Mouse (Mus musculus) liver, adult 2 months (tissue): ENCODE results near the gene Gars. TPM values are rescaled to one million over a fixed set of nuclear protein-coding genes. Genes with fewer than 3 reads are reported as not detected.

Experiments
- DNase-seq: peaks from one replicate; pipeline ENCODE4 v3.0.0-alpha.2; 2011; ENCODE audit warnings: low read depth, low spot score; ENCODE audit errors: extremely low read depth
- H3K27ac ChIP-seq: fragments of 200-500 bp; replicated peaks from 2 replicates; pipeline ENCODE4 v1.5.1; 2012; ENCODE audit warnings: low read depth, mild to moderate bottlenecking, control low read depth, inconsistent platforms, low read length; ENCODE audit not compliant: insufficient read depth
- H3K27me3 ChIP-seq: fragments of 200-500 bp; 2 replicates; pipeline ENCODE4 v1.6.1; 2012; ENCODE audit warnings: mild to moderate bottlenecking, moderate library complexity, low read length, inconsistent platforms; ENCODE audit not compliant: control insufficient read depth, insufficient read depth
- H3K36me3 ChIP-seq: fragments of 200-500 bp; 2 replicates; pipeline ENCODE4 v1.6.1; 2012; ENCODE audit warnings: low read length, inconsistent platforms; ENCODE audit not compliant: control insufficient read depth, insufficient read depth
- H3K4me1 ChIP-seq: fragments of 200-500 bp; 2 replicates; pipeline ENCODE4 v1.6.1; 2011; ENCODE audit warnings: low read length; ENCODE audit not compliant: control insufficient read depth, insufficient read depth
- H3K4me3 ChIP-seq: fragments of 200-500 bp; 2 replicates; pipeline ENCODE4 v1.5.1; 2011; ENCODE audit warnings: low read depth, mild to moderate bottlenecking, control low read depth, low read length, moderate library complexity; ENCODE audit not compliant: insufficient read depth
- H3K79me2 ChIP-seq: fragments of 200-500 bp; 2 replicates; pipeline ENCODE4 v1.6.1; 2012; ENCODE audit warnings: inconsistent platforms, mild to moderate bottlenecking, low read length, moderate library complexity; ENCODE audit not compliant: control insufficient read depth, insufficient read depth
- H3K9ac ChIP-seq: fragments of 200-500 bp; 2 replicates; pipeline ENCODE4 v1.6.1; 2012; ENCODE audit warnings: low read depth, mild to moderate bottlenecking, control low read depth, inconsistent platforms, low read length
- CTCF ChIP-seq: fragments of 200-500 bp; IDR thresholded peaks from 2 replicates; pipeline ENCODE4 v1.5.1; 2011; ENCODE audit warnings: low read depth, low read length, control low read depth
- POLR2A ChIP-seq: fragments of 200-500 bp; IDR thresholded peaks from 2 replicates; pipeline ENCODE4 v1.6.1; 2011; ENCODE audit warnings: low read length, control low read depth; ENCODE audit not compliant: insufficient read depth; ENCODE audit errors: extremely low read depth
- WGBS: fragments of 180-500 bp; shearing (Covaris S2); methylation state at CpG from one replicate; pipeline ENCODE4 v1.1.7; 2018; 5-methylcytosine and 5-hydroxymethylcytosine counted together
- polyA plus RNA-seq: library from polyadenylated mRNA; depleted of rRNA; stranded (reverse); fragments of >200 nt; gene quantifications from 2 replicates; pipeline ENCODE4 v1.2.3, GENCODE M21; 2012; rRNA removed
- total RNA-seq: library from RNA; depleted of rRNA; stranded (reverse); fragments of >200 nt; gene quantifications from 2 replicates; pipeline ENCODE4 v1.2.3, GENCODE M21; 2014; rRNA removed

The Gars gene
- total RNA-seq (35.5 and 35.7 TPM in 2 replicates), polyA plus RNA-seq (18.2 and 18.3 TPM in 2 replicates)

DNA sequence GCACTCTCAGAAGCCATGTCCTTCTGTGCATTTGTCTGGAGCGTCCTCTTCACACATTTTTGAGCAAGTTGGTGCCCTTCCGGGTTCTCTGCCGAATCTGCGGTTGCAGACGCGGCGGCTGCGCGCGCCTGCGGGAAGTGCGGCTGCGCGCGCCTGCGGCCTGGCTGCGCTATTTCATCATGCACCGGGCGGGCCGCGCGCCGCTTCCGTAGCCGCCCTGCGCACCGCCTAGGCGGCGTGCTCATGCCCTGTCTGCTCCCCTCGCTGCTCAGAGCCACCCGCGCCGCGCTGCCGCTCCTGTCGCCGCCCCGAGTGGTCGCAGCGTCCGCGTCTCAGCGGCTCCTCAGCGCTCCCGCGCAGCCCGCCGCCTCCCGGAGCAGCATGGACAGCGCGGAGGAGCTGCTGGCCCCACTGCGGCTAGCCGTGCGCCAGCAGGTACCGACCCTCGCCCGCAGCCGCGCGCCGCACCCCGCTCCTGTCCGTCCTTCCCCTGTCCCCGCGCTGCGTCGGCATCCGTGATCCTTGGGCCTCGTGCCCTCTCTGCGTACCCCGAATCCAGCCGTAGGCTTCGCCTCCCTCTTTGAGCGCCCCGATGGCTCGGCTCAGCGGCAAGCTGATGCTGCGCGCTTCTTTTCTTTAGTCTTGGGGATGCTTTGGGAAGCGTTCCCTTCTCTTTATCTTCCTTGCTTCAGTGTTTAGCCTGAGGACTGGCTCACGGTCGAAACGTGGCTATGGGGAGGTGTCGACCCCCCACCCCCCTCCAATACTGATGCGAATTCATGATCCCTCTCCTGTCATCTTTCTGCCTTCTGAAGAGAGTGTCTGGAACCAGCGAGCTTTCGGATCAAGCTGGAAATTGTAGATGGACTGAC lies at the start of gene Gars:
Gars (plus strand) TSS at position 209 of the 872 bp plus-strand sequence.
- no peaks in the 10 kb centered on the region for H3K27me3 ChIP-seq
- peak within 1 kb of the TSS; percentile 97 for H3K9ac ChIP-seq
- H3K79me2 ChIP-seq = peaks cover 16% of the 10 kb centered on the region
- no peaks in the 10 kb centered on the region for H3K36me3 ChIP-seq
- H3K4me1 ChIP-seq = no peaks in the 10 kb centered on the region
- H3K4me3 ChIP-seq = peak within 1 kb of the TSS; percentile 76
- WGBS = 1% methylated on average over 85 of the region's 87 CpGs
- no peak for TF ChIP-seq CTCF
- TF ChIP-seq POLR2A = peak; percentile 73
- peak within 1 kb of the TSS; percentile 97 for H3K27ac ChIP-seq
- DNase-seq = peak; percentile 70

- H3K27me3 ChIP-seq = no peaks in the 10 kb centered on the region
- H3K9ac ChIP-seq = no peak overlapping the region
- WGBS = 97% methylated on average over 6 of the region's 6 CpGs
- peaks cover 7% of the 10 kb centered on the region for H3K4me1 ChIP-seq
- peaks cover 14% of the 10 kb centered on the region for H3K36me3 ChIP-seq
- H3K27ac ChIP-seq = no peak overlapping the region
- no peak overlapping the region for H3K4me3 ChIP-seq
- no peak for DNase-seq
- H3K79me2 ChIP-seq = no peaks in the 10 kb centered on the region
- no peak for TF ChIP-seq POLR2A
- no peak for TF ChIP-seq CTCF
These were observed 49.7 kb upstream of the Gars start for GRCm38 (mm10) chr6:54988141-54988540.

DNA sequence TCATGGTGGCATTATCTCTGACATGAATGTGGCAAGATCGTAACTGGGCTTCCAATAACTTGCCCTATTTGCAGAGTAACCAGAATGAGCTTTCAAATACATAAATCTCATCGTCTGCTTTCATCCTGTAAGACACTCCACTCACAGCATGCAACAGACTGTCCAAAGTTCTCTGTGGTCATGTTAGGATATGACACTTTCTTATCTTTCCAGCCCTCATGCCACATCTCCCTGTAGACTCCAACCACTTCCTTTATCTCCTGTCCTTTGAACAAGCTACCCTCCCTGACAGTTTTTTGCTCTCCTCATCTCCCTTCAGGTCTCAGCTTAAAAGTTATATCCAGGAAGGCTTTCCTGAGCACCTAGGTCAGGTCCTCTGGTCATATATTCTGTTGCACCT lies 46.6 kb upstream of the Gars start:
- DNase-seq = peak; percentile 17
- 34% methylated on average over 2 of the region's 2 CpGs for WGBS

DNA sequence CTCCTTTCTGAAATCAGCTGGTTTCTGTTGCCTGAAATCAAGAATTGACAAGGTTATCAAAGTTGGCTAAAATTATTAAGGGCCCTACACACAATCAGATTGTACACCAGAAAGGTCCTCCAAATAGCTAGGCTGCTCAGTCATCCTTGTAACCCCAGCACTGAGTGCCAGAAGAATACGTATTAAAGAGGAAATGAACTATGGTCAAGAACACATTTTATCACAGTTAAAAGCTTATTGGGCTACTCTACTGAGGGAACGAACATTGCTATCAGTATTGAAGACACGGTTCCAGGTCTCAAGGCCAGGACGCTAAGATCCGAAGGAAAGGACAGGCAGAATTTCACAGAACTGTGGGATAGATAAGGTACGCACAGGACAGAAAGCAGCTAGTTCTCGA lies 45.7 kb upstream of the Gars start:
- TF ChIP-seq POLR2A = no peak
- no peak for TF ChIP-seq CTCF
- peak; percentile 43 for DNase-seq
- H3K36me3 ChIP-seq = peaks cover 5% of the 10 kb centered on the region; the same call in 1 of the 2 replicates
- H3K27ac ChIP-seq = peak overlapping the region; percentile 50
- under 1% methylated on average over 7 of the region's 7 CpGs for WGBS
- H3K4me1 ChIP-seq = peaks cover 11% of the 10 kb centered on the region
- H3K27me3 ChIP-seq = no peaks in the 10 kb centered on the region
- H3K79me2 ChIP-seq = no peaks in the 10 kb centered on the region
- peak overlapping the region; percentile 65 for H3K9ac ChIP-seq
- H3K4me3 ChIP-seq = peak overlapping the region; percentile 61

More for the DNA sequence above, 46.6 kb upstream of the Gars start:
- Histone ChIP-seq H3K27ac (no peak overlapping the region), H3K9ac (no peak overlapping the region), H3K79me2 (no peaks in the 10 kb centered on the region), H3K36me3 (peaks cover 7% of the 10 kb centered on the region; the same call in 1 of the 2 replicates), H3K27me3 (no peaks in the 10 kb centered on the region), H3K4me3 (no peak overlapping the region), H3K4me1 (peaks cover 7% of the 10 kb centered on the region)
- TF ChIP-seq POLR2A (no peak), CTCF (no peak)

DNA sequence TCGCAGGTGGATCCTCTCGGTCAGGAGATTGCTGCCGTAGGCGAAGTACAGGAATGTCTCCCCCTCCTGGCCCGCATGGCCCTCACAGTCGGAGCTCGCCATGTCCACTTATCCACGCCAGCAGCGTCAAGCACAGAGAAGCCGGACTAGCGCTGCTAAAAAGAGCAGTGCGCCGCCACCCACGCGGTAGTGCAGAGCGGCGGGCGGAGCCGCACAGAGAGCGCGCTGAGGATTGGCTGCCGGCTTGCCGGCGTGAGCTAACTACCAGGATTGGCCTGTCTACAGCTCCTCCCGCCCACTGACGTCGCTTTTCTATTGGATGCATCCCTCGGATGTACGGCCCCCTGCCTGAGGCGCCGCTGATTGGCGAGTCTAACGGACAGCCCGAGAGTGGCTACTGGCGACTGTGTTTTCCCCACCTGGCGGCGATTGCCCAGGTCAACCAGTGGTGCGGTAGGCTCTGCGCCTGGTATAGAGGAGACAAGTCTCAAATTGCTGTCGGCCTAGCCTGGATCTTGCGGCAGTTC lies 45.0 kb upstream of the Gars start, which contains the start of gene Ggct:
Ggct (minus strand) TSS at position 217 of the 527 bp plus-strand sequence.
- Histone ChIP-seq H3K79me2 (no peaks in the 10 kb centered on the region), H3K27me3 (no peaks in the 10 kb centered on the region), H3K27ac (peak within 1 kb of the TSS; percentile 50), H3K9ac (peak within 1 kb of the TSS; percentile 65), H3K36me3 (peaks cover 5% of the 10 kb centered on the region; the same call in 1 of the 2 replicates), H3K4me3 (peak within 1 kb of the TSS; percentile 61), H3K4me1 (peaks cover 13% of the 10 kb centered on the region)
- peak; percentile 95 for DNase-seq
- WGBS = under 1% methylated on average over 41 of the region's 41 CpGs
- TF ChIP-seq CTCF = peak; percentile 84
- peak; percentile 83 for TF ChIP-seq POLR2A

DNA sequence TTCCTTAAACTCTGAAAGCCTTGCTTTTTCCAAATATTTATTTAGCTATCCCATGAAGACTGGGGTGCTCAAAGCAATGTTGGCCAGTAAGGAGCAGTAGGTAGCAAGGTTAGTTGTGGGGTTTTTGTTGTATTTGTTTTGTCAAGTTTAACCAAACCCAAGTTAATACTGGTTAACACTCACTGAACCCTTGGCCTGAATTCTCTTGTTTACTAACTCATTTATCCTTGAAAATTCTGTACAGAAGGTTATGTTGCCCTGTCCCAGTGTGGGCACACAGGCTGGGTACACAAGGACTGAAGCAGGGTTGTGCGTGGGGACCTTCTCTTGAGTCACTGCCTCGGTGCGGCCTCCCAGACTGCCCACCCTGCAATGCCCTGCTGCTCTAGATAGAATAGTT lies 41.4 kb upstream of the Gars start:
- 22% methylated on average over 3 of the region's 3 CpGs for WGBS

More for the DNA sequence above, 41.4 kb upstream of the Gars start:
- H3K4me1 ChIP-seq = peaks cover 15% of the 10 kb centered on the region
- H3K4me3 ChIP-seq = no peak overlapping the region
- H3K36me3 ChIP-seq = no peaks in the 10 kb centered on the region
- peak; percentile 79 for DNase-seq
- no peak overlapping the region for H3K9ac ChIP-seq
- H3K27me3 ChIP-seq = no peaks in the 10 kb centered on the region
- no peaks in the 10 kb centered on the region for H3K79me2 ChIP-seq
- H3K27ac ChIP-seq = peak overlapping the region; percentile 68
- TF ChIP-seq POLR2A (no peak), CTCF (no peak)
